14 mouse cellular contexts compared by ENCODE assay signal in the genomic region with DNA sequence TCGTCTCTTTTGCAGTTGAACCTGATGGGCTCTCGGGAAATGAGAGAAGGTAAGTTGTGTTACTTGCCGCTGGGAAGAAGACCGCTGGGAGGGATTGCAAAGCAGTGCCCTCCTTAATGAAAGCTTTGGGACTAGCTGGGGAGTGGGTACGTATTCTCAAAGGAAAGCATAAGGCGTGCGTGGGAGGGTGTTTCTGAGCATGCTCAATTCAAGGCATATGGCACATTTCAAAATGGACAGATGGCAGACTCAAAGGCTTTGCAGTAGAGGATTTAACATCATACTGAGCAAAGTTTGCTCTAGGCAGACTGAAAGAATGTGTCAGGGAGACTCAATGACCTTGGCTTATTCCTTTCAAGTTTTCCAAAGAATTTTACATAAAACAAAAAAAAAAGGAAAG. TPM values are rescaled to one million over a fixed set of nuclear protein-coding genes. Genes with fewer than 3 reads are reported as not detected.
DNase-seq lines count a peak whose midpoint lies in the region; ATAC-seq lines count a peak whose summit lies in the region.
"Had no signal": no experiment of that assay in that cellular context is flagged by ENCODE, and none has a peak within 500 bp of the region (broad histone marks: within the 10 kb centered on the region; RNA-seq: fewer than 3 reads in every experiment).

No protein-coding gene starts in this region.

- peak overlapping the region; percentile 73 for H3K27ac ChIP-seq in forebrain, embryonic 13.5 days
- H3K27ac ChIP-seq in forebrain, embryonic 10.5 days: no peak overlapping the region
- peak overlapping the region; percentile 66; the same call in 1 of the 2 replicates for H3K27ac ChIP-seq in forebrain, embryonic 16.5 days (ENCODE audit: low read length)
- H3K27ac ChIP-seq: liver, embryonic 15.5 days; midbrain, embryonic 12.5 days; stomach, postnatal 0 days had no signal

- H3K36me3 ChIP-seq in forebrain, embryonic 13.5 days (ENCODE audit: poor library complexity, severe bottlenecking): no peaks in the 10 kb centered on the region
- H3K36me3 ChIP-seq in forebrain, embryonic 10.5 days (replicated peaks): no peaks in the 10 kb centered on the region
- no peaks in the 10 kb centered on the region for H3K36me3 ChIP-seq in forebrain, embryonic 16.5 days (ENCODE audit: control insufficient read depth, insufficient read depth)
- H3K36me3 ChIP-seq: liver, embryonic 15.5 days; midbrain, embryonic 12.5 days had no signal

- WGBS in forebrain, embryonic 13.5 days: 66% methylated on average over 7 of the region's 7 CpGs
- 86% methylated on average over 7 of the region's 7 CpGs for WGBS in forebrain, embryonic 10.5 days
- 57% methylated on average over 7 of the region's 7 CpGs for WGBS in forebrain, embryonic 16.5 days

- no peaks in the 10 kb centered on the region for H3K27me3 ChIP-seq in forebrain, embryonic 13.5 days
- no peaks in the 10 kb centered on the region for H3K27me3 ChIP-seq in forebrain, embryonic 10.5 days (ENCODE audit: poor library complexity, severe bottlenecking)
- no peaks in the 10 kb centered on the region for H3K27me3 ChIP-seq in forebrain, embryonic 16.5 days (replicated peaks; ENCODE audit: control insufficient read depth, insufficient read depth, low read length)
- H3K27me3 ChIP-seq: liver, embryonic 15.5 days; midbrain, embryonic 12.5 days had no signal

- no peak overlapping the region for H3K4me3 ChIP-seq in forebrain, embryonic 13.5 days
- H3K4me3 ChIP-seq in forebrain, embryonic 10.5 days: no peak overlapping the region
- no peak overlapping the region for H3K4me3 ChIP-seq in forebrain, embryonic 16.5 days (replicated peaks; ENCODE audit: low read length)
- H3K4me3 ChIP-seq: erythroblast, embryonic 14.5 days; liver, embryonic 15.5 days; midbrain, embryonic 12.5 days had no signal

- H3K4me1 ChIP-seq in forebrain, embryonic 13.5 days: peaks cover 23% of the 10 kb centered on the region
- H3K4me1 ChIP-seq in forebrain, embryonic 10.5 days: peaks cover 15% of the 10 kb centered on the region; the same call in 1 of the 2 replicates
- H3K4me1 ChIP-seq in forebrain, embryonic 16.5 days (replicated peaks; ENCODE audit: control insufficient read depth, insufficient read depth, low read length): peaks cover 12% of the 10 kb centered on the region

- intact Hi-C loops in heart, postnatal 10 days (cut with DNase I): no loop called here

- H3K9ac ChIP-seq in forebrain, embryonic 13.5 days: no peak overlapping the region
- H3K9ac ChIP-seq in forebrain, embryonic 16.5 days (replicated peaks; ENCODE audit: low read depth, low read length): no peak overlapping the region
- H3K9ac ChIP-seq: liver, embryonic 15.5 days; midbrain, embryonic 12.5 days had no signal

- DNase-seq in forebrain, embryonic 10.5 days (ENCODE audit: extremely low spot score, low spot score): no peak
- DNase-seq in layer of hippocampus, postnatal 36 days: peak; percentile 71 to 82
- DNase-seq in right cerebral cortex, postnatal 14 days: peak; percentile 73
- DNase-seq in heart, adult 11 months: no peak
- no peak for DNase-seq in gastrocnemius, postnatal 25 days
- no peak for DNase-seq in heart, postnatal 10 days
- DNase-seq: heart, postnatal 36 days; kidney, postnatal 14 days had no signal

- no peaks in the 10 kb centered on the region for H3K9me3 ChIP-seq in forebrain, embryonic 13.5 days (replicated peaks)
- no peaks in the 10 kb centered on the region for H3K9me3 ChIP-seq in forebrain, embryonic 10.5 days
- H3K9me3 ChIP-seq in forebrain, embryonic 16.5 days (ENCODE audit: control insufficient read depth, low read length): no peaks in the 10 kb centered on the region
- H3K9me3 ChIP-seq: liver, embryonic 15.5 days; midbrain, embryonic 12.5 days had no signal

- no peak overlapping the region for H3K4me2 ChIP-seq in forebrain, embryonic 13.5 days
- no peak overlapping the region for H3K4me2 ChIP-seq in forebrain, embryonic 16.5 days (ENCODE audit: low read length)
- H3K4me2 ChIP-seq: liver, embryonic 15.5 days; midbrain, embryonic 12.5 days had no signal

- ATAC-seq in forebrain, embryonic 13.5 days: peak; percentile 84
- peak; percentile 92 for ATAC-seq in forebrain, embryonic 16.5 days

RNA-seq across cellular contexts. Expression of gene Med4, which starts 40.3 kb away (rescaled TPM):
- 112 and 124 TPM in 2 replicates for polyA plus RNA-seq in forebrain, embryonic 13.5 days (2015; fragmentation: Nextera tagmentation; extraction: Ambion mirVana)
- 121 and 124 TPM in 2 replicates for polyA plus RNA-seq in forebrain, embryonic 10.5 days (2016; fragmentation: Nextera tagmentation; extraction: Ambion mirVana)
- 106 and 110 TPM in 2 replicates for polyA plus RNA-seq in forebrain, embryonic 16.5 days (2015; fragmentation: Nextera tagmentation; extraction: Ambion mirVana)
- 10 to 100 TPM; 30.0 to 31.6 TPM for total RNA-seq in layer of hippocampus, postnatal 36 days (2021)
- total RNA-seq in gastrocnemius, postnatal 25 days (2021): 10 to 100 TPM; 12.4 to 12.9 TPM
- 10 to 100 TPM; 21.1 to 22.8 TPM for total RNA-seq in heart, postnatal 10 days (2021)

RNA-seq across cellular contexts. Expression of gene Sucla2, which starts 55.6 kb away (rescaled TPM):
- polyA plus RNA-seq in forebrain, embryonic 13.5 days (2015; fragmentation: Nextera tagmentation; extraction: Ambion mirVana): 103 and 110 TPM in 2 replicates
- polyA plus RNA-seq in forebrain, embryonic 10.5 days (2016; fragmentation: Nextera tagmentation; extraction: Ambion mirVana): 109 and 120 TPM in 2 replicates
- 108 and 110 TPM in 2 replicates for polyA plus RNA-seq in forebrain, embryonic 16.5 days (2015; fragmentation: Nextera tagmentation; extraction: Ambion mirVana)
- total RNA-seq in layer of hippocampus, postnatal 36 days (2021): 100 to 1,000 TPM; 153 to 167 TPM
- 100 to 1,000 TPM; 494 to 525 TPM for total RNA-seq in gastrocnemius, postnatal 25 days (2021)
- 100 to 1,000 TPM; 581 to 631 TPM for total RNA-seq in heart, postnatal 10 days (2021)

Comparison
In these comparisons a context has a peak if more than half of its experiments do, and no peak if none do; other contexts are left out.
1. DNase-seq: peak in layer of hippocampus, postnatal 36 days (2 of 2) and right cerebral cortex, postnatal 14 days (single experiment); none in forebrain, embryonic 10.5 days (single experiment), heart, adult 11 months (single experiment), gastrocnemius, postnatal 25 days (single experiment) and heart, postnatal 10 days (0 of 2).